Mouse (Mus musculus): Measurements from ENCODE around the gene Il2ra. TPM values are rescaled to one million over a fixed set of nuclear protein-coding genes. Genes with fewer than 3 reads are reported as not detected.

Il2ra gene
- polyA plus RNA-seq, 1 experiment, result 0.19 TPM

GRCm38 (mm10) chr2:11619598-11619997, 23.0 kb upstream of the Il2ra start:
- TF ChIP-seq POLR2A (IDR thresholded peaks at IDR 0.05; ENCODE audit: extremely low read depth, insufficient read depth, low read length), result no peak
- no peak for TF ChIP-seq CTCF (IDR thresholded peaks at IDR 0.05; ENCODE audit: extremely low read depth, insufficient read depth, low read length)
- H3K27ac ChIP-seq (ENCODE audit: insufficient read depth, low read length), result no peak overlapping the region

DNA sequence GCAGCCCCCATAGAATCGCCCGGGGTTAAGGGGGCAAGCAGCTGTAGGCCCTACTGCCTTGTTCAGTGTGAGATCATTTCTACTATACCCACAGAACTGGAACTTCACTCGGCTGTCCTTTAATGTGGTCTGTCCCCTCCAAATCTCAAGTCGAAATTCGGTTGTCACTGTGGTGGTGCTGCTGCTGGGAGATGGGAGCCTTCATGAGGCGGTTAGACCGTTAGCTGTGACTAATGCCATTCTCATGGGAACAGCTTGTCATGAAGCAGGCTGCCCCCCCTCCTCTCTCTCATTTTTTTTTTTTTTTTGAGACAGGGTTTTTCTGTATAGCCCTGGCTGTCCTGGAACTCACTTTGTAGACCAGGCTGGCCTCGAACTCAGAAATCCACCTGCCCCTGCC, 19.4 kb upstream of the Il2ra start:
- H3K4me1 ChIP-seq (ENCODE audit: control insufficient read depth, insufficient read depth, low read length), result no peaks in the 10 kb centered on the region
- H3K4me3 ChIP-seq (ENCODE audit: insufficient read depth, low read length), result no peak overlapping the region
- TF ChIP-seq POLR2A (IDR thresholded peaks at IDR 0.05; ENCODE audit: extremely low read depth, insufficient read depth, low read length) (no peak), CTCF (IDR thresholded peaks at IDR 0.05; ENCODE audit: extremely low read depth, insufficient read depth, low read length) (no peak)
- no peak overlapping the region for H3K27ac ChIP-seq (ENCODE audit: insufficient read depth, low read length)

More at GRCm38 (mm10) chr2:11619598-11619997, 23.0 kb upstream of the Il2ra start:
- Histone ChIP-seq H3K4me1 (ENCODE audit: control insufficient read depth, insufficient read depth, low read length) (no peaks in the 10 kb centered on the region), H3K4me3 (ENCODE audit: insufficient read depth, low read length) (no peak overlapping the region)

DNA sequence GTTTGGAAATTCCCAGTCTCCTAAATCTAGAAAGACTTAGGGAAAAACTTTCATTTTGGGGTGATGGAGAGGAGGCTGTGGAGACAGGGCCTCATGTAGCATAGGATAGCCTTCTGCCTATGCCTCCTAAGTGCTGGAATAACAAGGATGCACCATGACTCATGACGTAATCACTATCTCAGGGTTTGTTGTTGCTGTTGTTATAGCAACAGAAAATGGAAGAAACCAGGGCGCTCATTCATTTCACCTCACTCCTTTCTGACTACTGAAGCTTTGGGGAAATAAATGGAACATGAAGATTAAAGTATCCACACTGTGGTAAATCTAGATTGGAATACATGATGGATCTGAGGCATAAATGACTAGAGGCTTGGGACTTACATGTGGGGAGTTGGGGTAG, 18.9 kb upstream of the Il2ra start:
- no peak overlapping the region for H3K4me3 ChIP-seq (ENCODE audit: insufficient read depth, low read length)
- no peak for TF ChIP-seq POLR2A (IDR thresholded peaks at IDR 0.05; ENCODE audit: extremely low read depth, insufficient read depth, low read length)
- TF ChIP-seq CTCF (IDR thresholded peaks at IDR 0.05; ENCODE audit: extremely low read depth, insufficient read depth, low read length), result no peak
- H3K27ac ChIP-seq (ENCODE audit: insufficient read depth, low read length), result no peak overlapping the region
- H3K4me1 ChIP-seq (ENCODE audit: control insufficient read depth, insufficient read depth, low read length), result no peaks in the 10 kb centered on the region

GRCm38 (mm10) chr2:11625890-11626289, 16.7 kb upstream of the Il2ra start, which contains the start of gene Gm17490:
TSS of gene Gm17490 (minus strand) at chr2:11626264.
- TF ChIP-seq POLR2A (IDR thresholded peaks at IDR 0.05; ENCODE audit: extremely low read depth, insufficient read depth, low read length), result no peak
- TF ChIP-seq CTCF (IDR thresholded peaks at IDR 0.05; ENCODE audit: extremely low read depth, insufficient read depth, low read length), result no peak
- H3K4me3 ChIP-seq (ENCODE audit: insufficient read depth, low read length), result no peak within 1 kb of the TSS
- H3K4me1 ChIP-seq (ENCODE audit: control insufficient read depth, insufficient read depth, low read length), result no peaks in the 10 kb centered on the region
- no peak within 1 kb of the TSS for H3K27ac ChIP-seq (ENCODE audit: insufficient read depth, low read length)

DNA sequence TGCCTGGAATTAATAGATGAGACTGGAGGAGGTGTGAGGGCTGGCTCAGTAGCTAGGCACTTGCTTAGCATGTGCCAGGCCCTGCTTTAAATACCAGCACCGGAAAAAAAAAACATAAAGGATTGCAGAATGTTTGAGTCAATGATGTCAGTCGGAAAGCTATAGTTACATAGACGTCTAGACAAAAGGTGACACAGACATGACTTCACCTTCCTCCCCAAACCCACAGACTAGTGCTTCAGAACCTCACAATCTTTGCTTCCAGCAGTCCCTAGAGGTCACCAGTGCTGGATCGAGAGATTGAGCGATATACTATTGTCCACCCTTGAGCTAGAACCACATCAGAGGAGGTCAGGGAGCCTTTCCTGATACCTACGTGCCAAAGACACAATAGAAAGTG, 7.6 kb upstream of the Il2ra start:
- TF ChIP-seq POLR2A (IDR thresholded peaks at IDR 0.05; ENCODE audit: extremely low read depth, insufficient read depth, low read length) (no peak), CTCF (IDR thresholded peaks at IDR 0.05; ENCODE audit: extremely low read depth, insufficient read depth, low read length) (no peak)
- no peaks in the 10 kb centered on the region for H3K4me1 ChIP-seq (ENCODE audit: control insufficient read depth, insufficient read depth, low read length)
- H3K4me3 ChIP-seq (ENCODE audit: insufficient read depth, low read length), result no peak overlapping the region
- H3K27ac ChIP-seq (ENCODE audit: insufficient read depth, low read length), result no peak overlapping the region

- Histone ChIP-seq H3K27ac (ENCODE audit: insufficient read depth, low read length) (no peak overlapping the region), H3K4me3 (ENCODE audit: insufficient read depth, low read length) (no peak overlapping the region), H3K4me1 (ENCODE audit: control insufficient read depth, insufficient read depth, low read length) (no peaks in the 10 kb centered on the region)
- TF ChIP-seq CTCF (IDR thresholded peaks at IDR 0.05; ENCODE audit: extremely low read depth, insufficient read depth, low read length) (no peak), POLR2A (IDR thresholded peaks at IDR 0.05; ENCODE audit: extremely low read depth, insufficient read depth, low read length) (no peak)
These were observed 7.0 kb upstream of the Il2ra start for GRCm38 (mm10) chr2:11635471-11636137.

DNA sequence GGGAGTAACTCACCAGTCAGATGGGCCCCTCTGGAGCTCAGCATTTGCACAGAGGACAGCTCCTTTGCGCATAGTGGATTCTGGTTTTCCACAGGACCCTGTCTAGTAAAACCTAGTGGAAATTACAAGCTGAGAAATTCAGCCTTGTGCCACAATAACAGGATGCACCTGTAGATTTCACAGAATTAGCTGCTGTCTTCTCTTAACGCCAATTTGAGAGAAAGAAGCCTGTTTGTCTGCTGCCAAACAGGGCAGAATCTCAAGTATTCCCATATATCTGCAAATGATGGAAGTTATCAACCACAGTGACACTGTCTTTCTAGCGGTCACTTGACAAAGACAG, 6.5 kb upstream of the Il2ra start:
- TF ChIP-seq POLR2A (IDR thresholded peaks at IDR 0.05; ENCODE audit: extremely low read depth, insufficient read depth, low read length), result no peak
- TF ChIP-seq CTCF (IDR thresholded peaks at IDR 0.05; ENCODE audit: extremely low read depth, insufficient read depth, low read length), result no peak
- Histone ChIP-seq H3K4me1 (ENCODE audit: control insufficient read depth, insufficient read depth, low read length) (no peaks in the 10 kb centered on the region), H3K4me3 (ENCODE audit: insufficient read depth, low read length) (no peak overlapping the region), H3K27ac (ENCODE audit: insufficient read depth, low read length) (no peak overlapping the region)

GRCm38 (mm10) chr2:11637115-11637514, 5.5 kb upstream of the Il2ra start:
- H3K4me1 ChIP-seq (ENCODE audit: control insufficient read depth, insufficient read depth, low read length), result no peaks in the 10 kb centered on the region
- no peak overlapping the region for H3K27ac ChIP-seq (ENCODE audit: insufficient read depth, low read length)
- no peak for TF ChIP-seq POLR2A (IDR thresholded peaks at IDR 0.05; ENCODE audit: extremely low read depth, insufficient read depth, low read length)
- no peak for TF ChIP-seq CTCF (IDR thresholded peaks at IDR 0.05; ENCODE audit: extremely low read depth, insufficient read depth, low read length)
- no peak overlapping the region for H3K4me3 ChIP-seq (ENCODE audit: insufficient read depth, low read length)

GRCm38 (mm10) chr2:11644057-11644456, 1.4 kb downstream of the Il2ra start:
- H3K27ac ChIP-seq (ENCODE audit: insufficient read depth, low read length), result no peak overlapping the region
- no peak for TF ChIP-seq CTCF (IDR thresholded peaks at IDR 0.05; ENCODE audit: extremely low read depth, insufficient read depth, low read length)
- no peak for TF ChIP-seq POLR2A (IDR thresholded peaks at IDR 0.05; ENCODE audit: extremely low read depth, insufficient read depth, low read length)
- no peak overlapping the region for H3K4me3 ChIP-seq (ENCODE audit: insufficient read depth, low read length)
- H3K4me1 ChIP-seq (ENCODE audit: control insufficient read depth, insufficient read depth, low read length), result no peaks in the 10 kb centered on the region

DNA sequence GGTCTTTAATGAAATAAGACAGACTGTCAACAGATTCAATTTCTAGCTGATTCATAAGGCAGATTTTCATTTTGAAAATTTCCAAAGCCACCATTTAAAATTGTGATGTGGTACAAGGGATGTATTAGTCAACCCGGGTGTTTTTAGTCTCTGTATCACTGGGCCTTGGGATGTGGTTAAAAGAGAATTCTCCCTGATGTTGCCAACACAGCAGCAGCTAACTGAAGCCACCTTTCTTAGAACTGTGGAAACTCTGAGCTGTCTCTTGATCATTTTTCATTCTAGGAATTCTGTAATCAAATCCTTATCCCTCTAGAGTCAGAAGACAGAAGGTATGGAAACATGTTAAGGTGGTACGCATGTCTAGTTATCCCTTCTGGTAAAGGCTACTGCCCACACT, 2.7 kb downstream of the Il2ra start:
- Histone ChIP-seq H3K4me1 (ENCODE audit: control insufficient read depth, insufficient read depth, low read length) (no peaks in the 10 kb centered on the region), H3K4me3 (ENCODE audit: insufficient read depth, low read length) (no peak overlapping the region), H3K27ac (ENCODE audit: insufficient read depth, low read length) (no peak overlapping the region)
- TF ChIP-seq POLR2A (IDR thresholded peaks at IDR 0.05; ENCODE audit: extremely low read depth, insufficient read depth, low read length) (no peak), CTCF (IDR thresholded peaks at IDR 0.05; ENCODE audit: extremely low read depth, insufficient read depth, low read length) (no peak)
